Mouse (Mus musculus) liver, embryonic 12.5 days (tissue): Measurements from ENCODE around the gene Olfr31. TPM values are rescaled to one million over a fixed set of nuclear protein-coding genes. Genes with fewer than 3 reads are reported as not detected.

ENCODE experiments used
- ATAC-seq: fragments of 200-750 bp; cut with Nextera tagmentation; 2 replicates; pipeline ENCODE4 v1.8.0; 2017; ENCODE audit warnings: moderate number of reproducible peaks, mild to moderate bottlenecking, moderate library complexity
- H3K27ac ChIP-seq: fragments of 300-500 bp; sonication (generic); 2 replicates; pipeline ENCODE4 v1.5.1; 2016; ENCODE audit warnings: mild to moderate bottlenecking
- H3K27me3 ChIP-seq: fragments of 300-500 bp; sonication (generic); replicated peaks from 2 replicates; pipeline ENCODE4 v1.6.1; 2016; ENCODE audit warnings: mild to moderate bottlenecking, moderate library complexity
- H3K36me3 ChIP-seq: fragments of 300-500 bp; sonication (generic); 2 replicates; pipeline ENCODE4 v1.6.1; 2016; ENCODE audit warnings: mild to moderate bottlenecking, moderate library complexity
- H3K4me1 ChIP-seq: fragments of 300-500 bp; sonication (generic); 2 replicates; pipeline ENCODE4 v1.6.1; 2016
- H3K4me2 ChIP-seq: fragments of 300-500 bp; sonication (generic); 2 replicates; pipeline ENCODE4 v1.6.1; 2016; ENCODE audit warnings: mild to moderate bottlenecking, moderate library complexity
- H3K4me3 ChIP-seq: fragments of 300-500 bp; sonication (generic); 2 replicates; pipeline ENCODE4 v1.5.1; 2016; ENCODE audit warnings: mild to moderate bottlenecking, moderate library complexity
- H3K9ac ChIP-seq: fragments of 300-500 bp; sonication (generic); 2 replicates; pipeline ENCODE4 v1.6.1; 2016; ENCODE audit warnings: mild to moderate bottlenecking, moderate library complexity
- H3K9me3 ChIP-seq: fragments of 300-500 bp; sonication (generic); replicated peaks from 2 replicates; pipeline ENCODE4 v1.6.1; 2016; ENCODE audit warnings: mild to moderate bottlenecking, moderate library complexity
- WGBS: fragments of 180-500 bp; shearing (Covaris S2); methylation state at CpG from one replicate; pipeline ENCODE4 v1.1.7; 2016; ENCODE audit not compliant: insufficient replicate concordance; 5-methylcytosine and 5-hydroxymethylcytosine counted together
- polyA plus RNA-seq: library from polyadenylated mRNA; unstranded; fragments of >200 nt; fragmentation: Nextera tagmentation; extraction: Ambion mirVana; gene quantifications from 2 replicates; pipeline ENCODE4 v1.2.1, GENCODE M21; 2016

Olfr31 gene
- not detected in 2 replicates for polyA plus RNA-seq

GRCm38 (mm10) chr14:14322528-14322927, at the start of gene Olfr31:
TSS of gene Olfr31 (plus strand) at chr14:14322828.
- Histone ChIP-seq H3K36me3 (no peaks in the 10 kb centered on the region), H3K4me3 (no peak within 1 kb of the TSS), H3K27me3 (no peaks in the 10 kb centered on the region), H3K9ac (no peak within 1 kb of the TSS), H3K4me1 (no peaks in the 10 kb centered on the region), H3K4me2 (no peak within 1 kb of the TSS), H3K9me3 (no peaks in the 10 kb centered on the region), H3K27ac (no peak within 1 kb of the TSS)
- ATAC-seq = no peak

- H3K9ac ChIP-seq = no peak overlapping the region
- no peaks in the 10 kb centered on the region for H3K4me1 ChIP-seq
- H3K36me3 ChIP-seq = no peaks in the 10 kb centered on the region
- no peaks in the 10 kb centered on the region for H3K27me3 ChIP-seq
- WGBS = 50% methylated on average over 7 of the region's 7 CpGs
- H3K27ac ChIP-seq = no peak overlapping the region
- no peaks in the 10 kb centered on the region for H3K9me3 ChIP-seq
- 0 out of 2 replicates have a peak overlapping the region, but pooled peaks have one; percentile 4 for H3K4me2 ChIP-seq
- H3K4me3 ChIP-seq = no peak overlapping the region
- no peak for ATAC-seq
Observed at GRCm38 (mm10) chr14:14294426-14294825, 28.2 kb upstream of the Olfr31 start.

- Histone ChIP-seq H3K9ac (no peak overlapping the region), H3K4me2 (no peak overlapping the region), H3K27ac (no peak overlapping the region), H3K4me3 (no peak overlapping the region), H3K4me1 (no peaks in the 10 kb centered on the region), H3K27me3 (no peaks in the 10 kb centered on the region; the same call in 1 of the 2 replicates), H3K36me3 (no peaks in the 10 kb centered on the region), H3K9me3 (no peaks in the 10 kb centered on the region)
- ATAC-seq = no peak
- 43% methylated on average over 16 of the region's 16 CpGs for WGBS
Observed at GRCm38 (mm10) chr14:14308938-14309337, 13.7 kb upstream of the Olfr31 start.

- ATAC-seq = no peak
- Histone ChIP-seq H3K9ac (no peak overlapping the region), H3K27me3 (no peaks in the 10 kb centered on the region; the same call in 1 of the 2 replicates), H3K4me1 (no peaks in the 10 kb centered on the region), H3K9me3 (no peaks in the 10 kb centered on the region), H3K4me2 (no peak overlapping the region), H3K36me3 (no peaks in the 10 kb centered on the region), H3K4me3 (no peak overlapping the region), H3K27ac (no peak overlapping the region)
- 33% methylated on average over 14 of the region's 14 CpGs for WGBS
Observed at GRCm38 (mm10) chr14:14309416-14309815, 13.2 kb upstream of the Olfr31 start.

DNA sequence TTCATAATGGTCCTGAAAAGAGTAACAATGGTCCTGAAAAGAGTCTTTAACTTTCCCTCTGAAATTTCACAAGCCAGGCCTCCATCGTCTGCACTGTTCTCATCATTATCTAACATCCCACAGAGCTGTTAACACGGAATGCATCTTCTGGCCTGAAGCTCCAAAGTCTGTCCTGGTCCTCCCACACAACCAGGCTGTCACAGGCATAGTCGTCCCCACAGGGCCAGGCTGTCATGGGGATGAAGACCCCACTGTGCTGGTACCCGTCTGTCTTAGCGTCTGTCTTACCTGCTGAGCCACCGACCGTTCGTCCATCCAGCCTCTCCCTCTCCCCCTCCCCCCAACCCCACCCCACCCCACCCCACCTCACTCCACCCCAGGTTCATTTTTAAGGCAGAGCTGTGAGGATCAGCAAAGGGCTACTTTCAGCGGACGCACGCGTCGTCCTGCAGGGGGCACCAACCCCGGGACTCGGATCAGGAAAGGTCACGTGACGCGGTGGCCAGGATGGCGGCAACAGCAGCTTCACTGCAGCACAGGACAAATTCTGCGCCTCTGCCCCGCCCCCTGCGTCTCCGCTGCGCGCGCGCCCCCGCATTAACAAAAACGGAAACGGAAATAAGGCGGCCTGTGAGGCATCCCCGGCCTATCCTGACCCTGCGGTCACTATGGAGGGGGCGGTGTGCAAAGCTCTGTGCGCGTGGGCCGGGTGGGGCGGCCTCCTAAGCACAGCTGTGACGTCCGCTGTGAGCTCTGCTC, 22.7 kb downstream of the Olfr31 start:
- Histone ChIP-seq H3K27me3 (no peaks in the 10 kb centered on the region), H3K9ac (no peak overlapping the region), H3K4me3 (peak overlapping the region; percentile 66), H3K4me2 (peak overlapping the region; percentile 83), H3K9me3 (peaks cover 37% of the 10 kb centered on the region), H3K4me1 (peaks cover 17% of the 10 kb centered on the region), H3K36me3 (peaks cover 23% of the 10 kb centered on the region), H3K27ac (peak overlapping the region; percentile 41; the same call in 1 of the 2 replicates)
- WGBS = 6% methylated on average over 40 of the region's 40 CpGs
- ATAC-seq = peak; percentile 78

- Histone ChIP-seq H3K4me1 (peaks cover 17% of the 10 kb centered on the region), H3K9me3 (peaks cover 46% of the 10 kb centered on the region), H3K4me3 (peak within 1 kb of the TSS; percentile 66), H3K27ac (peak within 1 kb of the TSS; percentile 41; the same call in 1 of the 2 replicates), H3K9ac (peak within 1 kb of the TSS; percentile 55), H3K4me2 (peak within 1 kb of the TSS; percentile 83), H3K27me3 (no peaks in the 10 kb centered on the region), H3K36me3 (peaks cover 32% of the 10 kb centered on the region)
- ATAC-seq = peak; percentile 39
- 2% methylated on average over 59 of the region's 69 CpGs for WGBS
Observed at GRCm38 (mm10) chr14:14345948-14346812, 23.6 kb downstream of the Olfr31 start, which contains the start of gene Il3ra. TSS of gene Il3ra (plus strand) at chr14:14346275.

- H3K9ac ChIP-seq = no peak overlapping the region
Observed at GRCm38 (mm10) chr14:14346813-14347100, 24.1 kb downstream of the Olfr31 start.

GRCm38 (mm10) chr14:14347151-14347835, 24.7 kb downstream of the Olfr31 start:
- Histone ChIP-seq H3K4me3 (peak overlapping the region; percentile 66; the same call in 1 of the 2 replicates), H3K36me3 (peaks cover 38% of the 10 kb centered on the region), H3K27me3 (no peaks in the 10 kb centered on the region), H3K4me1 (peaks cover 17% of the 10 kb centered on the region), H3K9me3 (peaks cover 57% of the 10 kb centered on the region), H3K4me2 (peak overlapping the region; percentile 83), H3K27ac (0 out of 2 replicates have a peak overlapping the region, but pooled peaks have one; percentile 41), H3K9ac (no peak overlapping the region)
- WGBS = 63% methylated on average over 17 of the region's 17 CpGs
- ATAC-seq = 0 out of 2 replicates have a peak, but pooled peaks have one; percentile 9

More at GRCm38 (mm10) chr14:14346813-14347100, 24.1 kb downstream of the Olfr31 start:
- H3K27me3 ChIP-seq = no peaks in the 10 kb centered on the region
- peaks cover 17% of the 10 kb centered on the region for H3K4me1 ChIP-seq
- H3K9me3 ChIP-seq = peaks cover 52% of the 10 kb centered on the region
- 17% methylated on average over 16 of the region's 16 CpGs for WGBS
- H3K36me3 ChIP-seq = peaks cover 37% of the 10 kb centered on the region
- peak overlapping the region; percentile 83 for H3K4me2 ChIP-seq
- peak overlapping the region; percentile 41; the same call in 1 of the 2 replicates for H3K27ac ChIP-seq
- peak; percentile 5; the same call in 1 of the 2 replicates for ATAC-seq
- peak overlapping the region; percentile 66 for H3K4me3 ChIP-seq

DNA sequence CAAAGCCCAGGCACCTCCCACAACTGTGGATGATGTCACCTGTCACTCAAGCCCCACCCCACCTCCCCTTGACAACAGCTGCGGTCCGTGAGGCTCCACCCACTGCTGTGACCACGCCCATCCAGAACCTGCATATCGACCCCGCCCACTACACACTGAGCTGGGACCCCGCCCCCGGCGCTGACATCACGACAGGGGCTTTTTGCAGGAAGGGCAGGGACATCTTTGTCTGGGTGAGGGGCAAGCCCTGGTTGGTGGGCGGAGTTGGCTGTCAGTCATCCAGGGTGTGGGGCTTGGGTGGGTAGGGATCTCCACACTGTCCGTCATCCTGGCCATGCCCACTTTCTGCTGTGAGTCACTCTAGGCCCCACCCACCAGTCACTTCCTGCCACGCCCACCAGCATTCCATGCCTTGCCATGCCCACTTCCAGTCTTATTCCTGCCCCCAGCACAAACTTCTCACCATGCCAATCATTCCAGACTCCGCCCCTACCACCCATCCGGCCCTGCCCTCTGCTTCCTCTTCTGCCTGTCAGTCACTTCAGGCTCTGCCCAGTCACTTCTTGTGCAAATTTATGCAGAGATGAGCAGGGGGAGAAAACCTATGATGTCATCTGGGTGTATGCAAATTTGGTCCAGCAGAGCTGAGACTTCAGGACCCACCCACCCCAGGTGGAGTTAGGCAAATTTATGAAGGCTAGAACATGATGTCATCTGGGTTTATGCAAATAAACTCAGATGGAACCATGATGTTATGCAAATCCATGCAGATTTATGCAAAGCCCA, 25.4 kb downstream of the Olfr31 start:
- H3K36me3 ChIP-seq = peaks cover 38% of the 10 kb centered on the region
- no peaks in the 10 kb centered on the region for H3K27me3 ChIP-seq
- no peak for ATAC-seq
- H3K9ac ChIP-seq = no peak overlapping the region
- H3K4me3 ChIP-seq = no peak overlapping the region
- H3K4me1 ChIP-seq = peaks cover 17% of the 10 kb centered on the region
- no peak overlapping the region for H3K27ac ChIP-seq
- peaks cover 64% of the 10 kb centered on the region for H3K9me3 ChIP-seq
- no peak overlapping the region for H3K4me2 ChIP-seq
- 77% methylated on average over 13 of the region's 14 CpGs for WGBS

- Histone ChIP-seq H3K9ac (no peak overlapping the region), H3K9me3 (peaks cover 72% of the 10 kb centered on the region), H3K27me3 (no peaks in the 10 kb centered on the region), H3K27ac (no peak overlapping the region), H3K4me1 (peaks cover 17% of the 10 kb centered on the region), H3K4me2 (no peak overlapping the region), H3K4me3 (no peak overlapping the region), H3K36me3 (peaks cover 38% of the 10 kb centered on the region)
- WGBS = 90% methylated on average over 26 of the region's 26 CpGs
- no peak for ATAC-seq
Observed at GRCm38 (mm10) chr14:14348674-14349401, 26.2 kb downstream of the Olfr31 start.
